Mouse (Mus musculus) intestine, postnatal 0 days (tissue): ENCODE data around the gene H2-Oa. TPM values are rescaled to one million over a fixed set of nuclear protein-coding genes. Genes with fewer than 3 reads are reported as not detected.
"Not testable (repeated sequence)": the region's sequence is repeated elsewhere in the genome, so short reads cannot be mapped to it uniquely, and the experiment has no call there.

Source experiments
- ATAC-seq: fragments of 200-750 bp; cut with Nextera tagmentation; 2 replicates; pipeline ENCODE4 v1.8.0; 2017; ENCODE audit warnings: mild to moderate bottlenecking, moderate TSS enrichment, moderate library complexity
- H3K27ac ChIP-seq: fragments of 300-500 bp; sonication (generic); 2 replicates; pipeline ENCODE4 v1.5.1; 2014; ENCODE audit warnings: mild to moderate bottlenecking, low read depth, low read length, moderate library complexity
- H3K27me3 ChIP-seq: fragments of 300-500 bp; sonication (generic); replicated peaks from 2 replicates; pipeline ENCODE4 v1.6.1; 2014; ENCODE audit warnings: low read length, mixed read lengths; ENCODE audit not compliant: control insufficient read depth, insufficient read depth
- H3K36me3 ChIP-seq: fragments of 300-500 bp; sonication (generic); 2 replicates; pipeline ENCODE4 v1.6.1; 2014; ENCODE audit warnings: mild to moderate bottlenecking, moderate library complexity; ENCODE audit not compliant: control insufficient read depth, insufficient read depth
- H3K4me1 ChIP-seq: fragments of 300-500 bp; sonication (generic); replicated peaks from 2 replicates; pipeline ENCODE4 v1.6.1; 2014; ENCODE audit warnings: antibody characterized with exemption, low read length, mixed read lengths; ENCODE audit not compliant: control insufficient read depth, insufficient read depth
- H3K4me2 ChIP-seq: fragments of 300-500 bp; sonication (generic); replicated peaks from 2 replicates; pipeline ENCODE4 v1.6.1; 2014; ENCODE audit warnings: low read depth, mild to moderate bottlenecking, moderate library complexity
- H3K4me3 ChIP-seq: fragments of 300-500 bp; sonication (generic); 2 replicates; pipeline ENCODE4 v1.5.1; 2014; ENCODE audit warnings: low read depth, low read length
- H3K9ac ChIP-seq: fragments of 300-500 bp; sonication (generic); 2 replicates; pipeline ENCODE4 v1.6.1; 2014; ENCODE audit warnings: mild to moderate bottlenecking, low read depth, low read length
- H3K9me3 ChIP-seq: fragments of 300-500 bp; sonication (generic); 2 replicates; pipeline ENCODE4 v1.6.1; 2016; ENCODE audit warnings: mixed run types; ENCODE audit not compliant: control insufficient read depth
- CTCF ChIP-seq: sonication (generic); IDR thresholded peaks from 2 replicates; pipeline ENCODE4 v1.5.1; 2016; ENCODE audit warnings: low read depth, mild to moderate bottlenecking, control low read depth, antibody characterized with exemption, moderate library complexity
- WGBS: fragments of 180-500 bp; shearing (Covaris S2); extraction: QIAGEN DNeasy Blood & Tissue Kit; methylation state at CpG from one replicate; pipeline ENCODE4 v1.1.7; 2014; 5-methylcytosine and 5-hydroxymethylcytosine counted together
- polyA plus RNA-seq: library from polyadenylated mRNA; unstranded; fragments of >200 nt; fragmentation: Nextera tagmentation; extraction: Ambion mirVana; gene quantifications from 2 replicates; pipeline ENCODE4 v1.2.1, GENCODE M21; 2015

H2-Oa gene
- polyA plus RNA-seq, 1 experiment from 2014 or later = 0.25 TPM

DNA sequence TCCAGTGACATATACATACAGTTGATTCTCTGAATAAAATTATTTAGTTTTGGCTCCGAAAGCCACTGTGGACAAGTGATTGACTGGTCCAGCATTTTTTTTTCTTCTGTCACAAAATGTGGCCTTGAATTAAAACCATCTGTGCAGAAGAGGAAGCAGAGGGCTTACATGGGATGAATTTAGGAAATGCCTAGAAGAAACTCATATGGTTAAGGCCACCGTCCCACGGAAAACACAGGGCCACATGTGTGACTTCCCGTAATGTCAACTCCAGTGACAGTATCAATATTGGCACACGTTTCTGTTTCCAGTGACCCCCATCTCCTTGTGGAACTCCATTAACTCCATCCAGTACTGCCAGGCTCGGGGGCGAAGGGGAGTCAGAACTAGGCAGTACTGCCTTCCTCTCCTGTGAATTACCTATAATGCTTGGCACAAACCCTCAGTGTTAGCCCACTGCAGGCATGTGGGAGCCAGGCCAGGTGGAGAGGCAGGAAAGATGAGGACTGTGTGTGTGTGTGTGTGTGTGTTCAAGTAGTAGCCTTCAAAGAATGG is 50.4 kb downstream of the H2-Oa start:
- no peak for ATAC-seq
- no peak for TF ChIP-seq CTCF
- 0 out of 2 replicates have a peak, but pooled peaks cover 2% of the 10 kb centered on the region for H3K4me1 ChIP-seq
- peaks cover 29% of the 10 kb centered on the region; the same call in 1 of the 2 replicates for H3K27me3 ChIP-seq
- no peaks in the 10 kb centered on the region for H3K36me3 ChIP-seq
- no peaks in the 10 kb centered on the region for H3K9me3 ChIP-seq
- WGBS = 72% methylated on average over 7 of the region's 7 CpGs
- no peak overlapping the region for H3K4me3 ChIP-seq
- H3K4me2 ChIP-seq = no peak overlapping the region
- H3K9ac ChIP-seq = no peak overlapping the region
- H3K27ac ChIP-seq = no peak overlapping the region

DNA sequence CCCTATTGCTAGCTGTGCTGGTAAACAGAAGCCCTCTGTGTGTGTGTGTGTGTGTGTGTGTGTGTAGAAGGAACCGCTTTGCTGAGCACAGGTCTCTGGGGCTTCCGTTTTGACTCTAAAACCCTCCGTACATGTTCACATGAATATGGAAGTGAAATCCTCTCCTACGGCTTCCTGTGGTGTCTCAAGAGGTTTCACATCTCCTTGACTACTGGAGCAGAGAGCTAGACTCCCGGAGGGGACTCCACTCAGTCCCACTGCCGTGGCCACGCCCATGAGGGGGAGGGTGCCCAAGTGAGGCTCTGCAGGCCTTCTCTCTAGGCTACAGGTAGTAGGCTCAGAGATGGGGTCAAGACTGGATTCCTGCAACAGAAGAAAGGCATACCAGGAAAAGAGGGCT is 50.9 kb downstream of the H2-Oa start, which contains the start of gene H2-DMb2:
H2-DMb2 (plus strand) TSS at position 275 of the 400 bp plus-strand sequence.
- H3K27ac ChIP-seq = no peak within 1 kb of the TSS
- H3K9me3 ChIP-seq = no peaks in the 10 kb centered on the region
- no peak for TF ChIP-seq CTCF
- H3K9ac ChIP-seq = no peak within 1 kb of the TSS
- H3K36me3 ChIP-seq = no peaks in the 10 kb centered on the region
- peaks cover 27% of the 10 kb centered on the region; the same call in 1 of the 2 replicates for H3K27me3 ChIP-seq
- no peak within 1 kb of the TSS for H3K4me3 ChIP-seq
- H3K4me2 ChIP-seq = no peak within 1 kb of the TSS
- 31% methylated on average over 7 of the region's 7 CpGs for WGBS
- ATAC-seq = no peak
- 0 out of 2 replicates have a peak, but pooled peaks cover 2% of the 10 kb centered on the region for H3K4me1 ChIP-seq

DNA sequence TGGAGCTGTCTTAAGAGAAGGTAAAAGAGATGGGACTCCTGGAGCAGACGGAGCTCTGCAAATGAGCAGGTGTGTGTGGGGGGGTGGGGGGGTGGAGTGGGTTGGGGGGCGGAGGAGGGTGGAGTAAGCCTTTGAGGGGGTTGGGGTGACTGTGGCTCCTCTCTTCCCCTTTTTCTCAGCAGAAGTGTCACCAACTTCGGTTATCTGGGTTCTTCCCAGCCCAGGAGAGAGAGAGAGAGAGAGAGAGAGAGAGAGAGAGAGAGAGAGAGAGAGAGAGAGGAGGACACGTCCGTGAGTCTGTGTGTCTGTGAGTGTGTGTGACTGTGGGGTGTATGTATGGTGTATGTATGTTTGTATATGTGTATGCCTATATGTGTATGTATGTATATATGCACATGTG is 51.3 kb downstream of the H2-Oa start:
- Histone ChIP-seq H3K27ac (no peak overlapping the region), H3K4me3 (no peak overlapping the region), H3K27me3 (peaks cover 23% of the 10 kb centered on the region; the same call in 1 of the 2 replicates), H3K36me3 (no peaks in the 10 kb centered on the region), H3K9ac (no peak overlapping the region), H3K4me2 (no peak overlapping the region), H3K4me1 (0 out of 2 replicates have a peak, but pooled peaks cover 2% of the 10 kb centered on the region), H3K9me3 (no peaks in the 10 kb centered on the region)
- 60% methylated on average over 5 of the region's 5 CpGs for whole genome bisulfite sequencing
- ATAC-seq = no peak
- TF ChIP-seq CTCF = no peak

DNA sequence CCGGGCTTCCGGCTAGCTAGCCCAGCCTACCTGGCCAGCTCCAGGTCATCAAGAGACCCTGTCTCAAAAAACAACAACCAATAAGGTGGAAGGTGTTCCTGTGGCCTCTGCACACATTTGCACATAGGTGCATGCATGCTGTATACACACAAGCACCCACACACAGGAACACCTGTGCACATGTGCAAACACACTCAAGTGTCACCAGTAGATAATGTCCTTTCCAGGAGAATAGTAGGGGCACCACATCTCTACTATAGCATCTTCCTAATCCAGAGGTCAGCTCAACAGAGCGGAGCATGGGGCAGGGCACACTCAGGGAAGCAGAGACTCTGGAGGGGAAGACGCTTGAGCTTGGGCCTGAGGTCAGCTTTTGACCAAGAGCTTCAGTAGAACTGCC is 52.1 kb downstream of the H2-Oa start:
- WGBS = 88% methylated on average over 4 of the region's 4 CpGs
- not testable (repeated sequence) for H3K27ac ChIP-seq, H3K9me3 ChIP-seq, H3K4me2 ChIP-seq, H3K4me1 ChIP-seq, H3K4me3 ChIP-seq, ATAC-seq, H3K9ac ChIP-seq, H3K36me3 ChIP-seq
- H3K27me3 ChIP-seq = peaks cover 16% of the 10 kb centered on the region; the same call in 1 of the 2 replicates

Other genes with a start within 250 kb of the H2-Oa start
- 16.8 and 17.6 TPM in 2 replicates for gene Cd320, start 249.2 kb upstream of the H2-Oa start, polyA plus RNA-seq
- not detected in 2 replicates for gene Gm7029, start 218.5 kb upstream of the H2-Oa start, polyA plus RNA-seq
- 1.7 and 1.9 TPM in 2 replicates for gene Kifc1, start 201.7 kb upstream of the H2-Oa start, polyA plus RNA-seq
- 0.25 and 0.31 TPM in 2 replicates for gene Platr17, start 187.2 kb upstream of the H2-Oa start, polyA plus RNA-seq
- 20.6 and 22.6 TPM in 2 replicates for gene Daxx, start 182.9 kb upstream of the H2-Oa start, polyA plus RNA-seq
- 102 and 110 TPM in 2 replicates for gene Tapbp, start 176.4 kb upstream of the H2-Oa start, polyA plus RNA-seq
- 11.1 and 12.9 TPM in 2 replicates for gene Zbtb22, start 176.4 kb upstream of the H2-Oa start, polyA plus RNA-seq
- gene Rgl2, start 162.8 kb upstream of the H2-Oa start, polyA plus RNA-seq = 10.8 and 11.6 TPM in 2 replicates
- gene Pfdn6, start 152.0 kb upstream of the H2-Oa start, polyA plus RNA-seq = 111 and 116 TPM in 2 replicates
- gene Wdr46, start 151.7 kb upstream of the H2-Oa start, polyA plus RNA-seq = 10.6 and 11.2 TPM in 2 replicates
- gene B3galt4, start 140.9 kb upstream of the H2-Oa start, polyA plus RNA-seq = 14.0 and 15.0 TPM in 2 replicates
- 23.5 and 25.5 TPM in 2 replicates for gene Vps52, start 136.5 kb upstream of the H2-Oa start, polyA plus RNA-seq
- gene Rps18, start 136.3 kb upstream of the H2-Oa start, polyA plus RNA-seq = 1,060 and 1,067 TPM in 2 replicates
- gene H2-K1, start 92.0 kb upstream of the H2-Oa start, polyA plus RNA-seq = 896 and 933 TPM in 2 replicates
- 9.1 and 10.1 TPM in 2 replicates for gene Ring1, start 67.7 kb upstream of the H2-Oa start, polyA plus RNA-seq
- 59.8 and 67.1 TPM in 2 replicates for gene H2-Ke6, start 64.3 kb upstream of the H2-Oa start, polyA plus RNA-seq
- 99.1 and 99.5 TPM in 2 replicates for gene Slc39a7, start 60.7 kb upstream of the H2-Oa start, polyA plus RNA-seq
- 19.5 and 22.1 TPM in 2 replicates for gene Rxrb, start 60.5 kb upstream of the H2-Oa start, polyA plus RNA-seq
- 0.13 and 0.21 TPM in 2 replicates for gene Col11a2, start 52.9 kb upstream of the H2-Oa start, polyA plus RNA-seq
- gene H2-DMa, start 27.2 kb downstream of the H2-Oa start, polyA plus RNA-seq = 15.2 and 16.7 TPM in 2 replicates
- gene Brd2, start 30.3 kb downstream of the H2-Oa start, polyA plus RNA-seq = 51.8 and 60.0 TPM in 2 replicates
- 0.97 and 0.98 TPM in 2 replicates for gene H2-DMb2, start 51.0 kb downstream of the H2-Oa start, polyA plus RNA-seq
- gene H2-DMb1, start 60.7 kb downstream of the H2-Oa start, polyA plus RNA-seq = 5.1 and 6.4 TPM in 2 replicates
- 14.1 and 15.0 TPM in 2 replicates for gene Tap1, start 95.2 kb downstream of the H2-Oa start, polyA plus RNA-seq
- 36.8 and 37.7 TPM in 2 replicates for gene Psmb9, start 95.4 kb downstream of the H2-Oa start, polyA plus RNA-seq
- gene Psmb8, start 105.4 kb downstream of the H2-Oa start, polyA plus RNA-seq = 82.4 and 86.4 TPM in 2 replicates
- 11.2 and 13.0 TPM in 2 replicates for gene Tap2, start 111.2 kb downstream of the H2-Oa start, polyA plus RNA-seq
- gene H2-Ob, start 146.6 kb downstream of the H2-Oa start, polyA plus RNA-seq = 0.17 and 0.30 TPM in 2 replicates
- gene H2-Ab1, start 165.3 kb downstream of the H2-Oa start, polyA plus RNA-seq = 53.8 and 53.9 TPM in 2 replicates
- gene H2-Aa, start 195.5 kb downstream of the H2-Oa start, polyA plus RNA-seq = 35.8 and 41.2 TPM in 2 replicates
- gene H2-Eb1, start 213.5 kb downstream of the H2-Oa start, polyA plus RNA-seq = 24.1 and 25.1 TPM in 2 replicates
- not detected in 2 replicates for gene H2-Eb2, start 233.3 kb downstream of the H2-Oa start, polyA plus RNA-seq